Mouse (Mus musculus) brown adipose tissue, adult 24 weeks (tissue): ENCODE measurements around the gene Syna. TPM values are rescaled to one million over a fixed set of nuclear protein-coding genes. Genes with fewer than 3 reads are reported as not detected.

Experiments
- H3K27ac ChIP-seq: fragments of 200-500 bp; replicated peaks from 2 replicates; pipeline ENCODE4 v1.5.1; 2012; ENCODE audit warnings: low read depth, mild to moderate bottlenecking, low read length
- H3K4me1 ChIP-seq: fragments of 200-500 bp; 2 replicates; pipeline ENCODE4 v1.6.1; 2012; ENCODE audit warnings: low read length, mixed read lengths; ENCODE audit not compliant: control insufficient read depth, insufficient read depth, insufficient read length
- H3K4me3 ChIP-seq: fragments of 200-500 bp; 2 replicates; pipeline ENCODE4 v1.5.1; 2012; ENCODE audit warnings: low read depth, mild to moderate bottlenecking, low read length, moderate library complexity; ENCODE audit not compliant: insufficient read depth
- polyA plus RNA-seq: library from polyadenylated mRNA; stranded (reverse); fragments of >200 nt; gene quantifications from 2 replicates; pipeline ENCODE4 v1.2.4, GENCODE M21; 2012; ENCODE audit not compliant: missing spikeins, insufficient read depth, insufficient read length

Gene Syna
- not detected in 2 replicates for polyA plus RNA-seq

GRCm38 (mm10) chr5:134560071-134560449, at the start of gene Syna:
Gene Syna (minus strand): TSS chr5:134560171.
- no peak within 1 kb of the TSS for H3K27ac ChIP-seq
- H3K4me3 ChIP-seq = no peak within 1 kb of the TSS
- H3K4me1 ChIP-seq = no peaks in the 10 kb centered on the region

- H3K27ac ChIP-seq = no peak overlapping the region
- no peaks in the 10 kb centered on the region for H3K4me1 ChIP-seq
- H3K4me3 ChIP-seq = no peak overlapping the region
Measured at GRCm38 (mm10) chr5:134607121-134607520, 47.1 kb upstream of the Syna start.

- H3K4me3 ChIP-seq = no peak overlapping the region
- H3K27ac ChIP-seq = no peak overlapping the region
- no peaks in the 10 kb centered on the region for H3K4me1 ChIP-seq
Measured at GRCm38 (mm10) chr5:134606314-134606713, 46.3 kb upstream of the Syna start.

- H3K4me1 ChIP-seq = no peaks in the 10 kb centered on the region
- no peak overlapping the region for H3K4me3 ChIP-seq
- no peak overlapping the region for H3K27ac ChIP-seq
Measured at GRCm38 (mm10) chr5:134604376-134604775, 44.4 kb upstream of the Syna start.

GRCm38 (mm10) chr5:134597711-134598110, 37.7 kb upstream of the Syna start:
- Histone ChIP-seq H3K27ac (no peak overlapping the region), H3K4me3 (no peak overlapping the region), H3K4me1 (no peaks in the 10 kb centered on the region)

GRCm38 (mm10) chr5:134593093-134593492, 33.1 kb upstream of the Syna start:
- Histone ChIP-seq H3K4me3 (no peak overlapping the region), H3K4me1 (no peaks in the 10 kb centered on the region), H3K27ac (no peak overlapping the region)

- Histone ChIP-seq H3K4me1 (no peaks in the 10 kb centered on the region), H3K4me3 (no peak overlapping the region), H3K27ac (no peak overlapping the region)
Measured at GRCm38 (mm10) chr5:134592026-134592581, 32.1 kb upstream of the Syna start.

- H3K27ac ChIP-seq = no peak overlapping the region
- no peak overlapping the region for H3K4me3 ChIP-seq
- H3K4me1 ChIP-seq = no peaks in the 10 kb centered on the region
Measured at GRCm38 (mm10) chr5:134589900-134590299, 29.9 kb upstream of the Syna start.

GRCm38 (mm10) chr5:134584798-134585197, 24.8 kb upstream of the Syna start:
- Histone ChIP-seq H3K27ac (no peak overlapping the region), H3K4me3 (no peak overlapping the region), H3K4me1 (no peaks in the 10 kb centered on the region)

GRCm38 (mm10) chr5:134583884-134584213, 23.9 kb upstream of the Syna start:
- no peak overlapping the region; the same call in 1 of the 2 replicates for H3K4me3 ChIP-seq
- no peak overlapping the region for H3K27ac ChIP-seq
- H3K4me1 ChIP-seq = no peaks in the 10 kb centered on the region

GRCm38 (mm10) chr5:134583006-134583883, 23.3 kb upstream of the Syna start:
- Histone ChIP-seq H3K27ac (no peak overlapping the region), H3K4me3 (peak overlapping the region; percentile 95), H3K4me1 (no peaks in the 10 kb centered on the region)

GRCm38 (mm10) chr5:134582221-134582907, 22.4 kb upstream of the Syna start:
- Histone ChIP-seq H3K27ac (no peak overlapping the region), H3K4me3 (peak overlapping the region; percentile 95), H3K4me1 (no peaks in the 10 kb centered on the region)

- H3K27ac ChIP-seq = no peak within 1 kb of the TSS
- no peak within 1 kb of the TSS for H3K4me3 ChIP-seq
- no peaks in the 10 kb centered on the region for H3K4me1 ChIP-seq
Measured at GRCm38 (mm10) chr5:134581146-134581545, 21.2 kb upstream of the Syna start, which contains the start of gene Rfc2. Gene Rfc2 (plus strand): TSS chr5:134581366.

- Histone ChIP-seq H3K27ac (no peak overlapping the region), H3K4me1 (no peaks in the 10 kb centered on the region), H3K4me3 (no peak overlapping the region)
Measured at GRCm38 (mm10) chr5:134579135-134579534, 19.2 kb upstream of the Syna start.

GRCm38 (mm10) chr5:134577534-134577933, 17.6 kb upstream of the Syna start:
- H3K27ac ChIP-seq = no peak overlapping the region
- H3K4me3 ChIP-seq = no peak overlapping the region
- H3K4me1 ChIP-seq = peaks cover 6% of the 10 kb centered on the region
